Mouse (Mus musculus) stomach, embryonic 16.5 days (tissue): ENCODE results near the gene Naa20. TPM values are rescaled to one million over a fixed set of nuclear protein-coding genes. Genes with fewer than 3 reads are reported as not detected.
"Not testable (repeated sequence)": the region's sequence is repeated elsewhere in the genome, so short reads cannot be mapped to it uniquely, and the experiment has no call there.

ENCODE experiments used
- ATAC-seq: fragments of 200-750 bp; cut with Nextera tagmentation; 2 replicates; pipeline ENCODE4 v1.8.0; 2017; ENCODE audit warnings: moderate number of reproducible peaks, moderate TSS enrichment; ENCODE audit not compliant: insufficient read depth, low FRiP score
- H3K27ac ChIP-seq: fragments of 300-500 bp; sonication (generic); 2 replicates; pipeline ENCODE4 v1.5.1; 2014; ENCODE audit warnings: low read length
- H3K27me3 ChIP-seq: fragments of 300-500 bp; sonication (generic); 2 replicates; pipeline ENCODE4 v1.6.1; 2014; ENCODE audit warnings: low read length, control low read depth, mixed read lengths; ENCODE audit not compliant: control insufficient read depth, insufficient read depth
- H3K36me3 ChIP-seq: fragments of 300-500 bp; sonication (generic); 2 replicates; pipeline ENCODE4 v1.6.1; 2014; ENCODE audit warnings: low read length; ENCODE audit not compliant: control insufficient read depth, insufficient read depth
- H3K4me1 ChIP-seq: fragments of 300-500 bp; sonication (generic); 2 replicates; pipeline ENCODE4 v1.6.1; 2014; ENCODE audit warnings: low read length, control low read depth, mixed read lengths; ENCODE audit not compliant: control insufficient read depth, insufficient read depth
- H3K4me2 ChIP-seq: fragments of 300-500 bp; sonication (generic); 2 replicates; pipeline ENCODE4 v1.6.1; 2014; ENCODE audit warnings: low read depth, low read length, mixed read lengths
- H3K4me3 ChIP-seq: fragments of 300-500 bp; sonication (generic); replicated peaks from 2 replicates; pipeline ENCODE4 v1.5.1; 2014; ENCODE audit warnings: mild to moderate bottlenecking, low read length
- H3K9ac ChIP-seq: fragments of 300-500 bp; sonication (generic); 2 replicates; pipeline ENCODE4 v1.6.1; 2014; ENCODE audit warnings: low read length
- H3K9me3 ChIP-seq: fragments of 300-500 bp; sonication (generic); replicated peaks from 2 replicates; pipeline ENCODE4 v1.6.1; 2016; ENCODE audit warnings: low read length, control low read depth; ENCODE audit not compliant: control insufficient read depth
- WGBS: fragments of 180-500 bp; shearing (Covaris S2); extraction: QIAGEN DNeasy Blood & Tissue Kit; methylation state at CpG from one replicate; pipeline ENCODE4 v1.1.7; 2014; 5-methylcytosine and 5-hydroxymethylcytosine counted together
- polyA plus RNA-seq: library from polyadenylated mRNA; unstranded; fragments of >200 nt; fragmentation: Nextera tagmentation; extraction: Ambion mirVana; gene quantifications from 2 replicates; pipeline ENCODE4 v1.2.1, GENCODE M21; 2015

The Naa20 gene
- polyA plus RNA-seq, 1 experiment from 2014 or later, result 144 TPM

- no peak for ATAC-seq
- Histone ChIP-seq H3K36me3 (no peaks in the 10 kb centered on the region), H3K4me2 (no peak overlapping the region), H3K27ac (no peak overlapping the region), H3K4me1 (no peaks in the 10 kb centered on the region), H3K27me3 (no peaks in the 10 kb centered on the region), H3K9me3 (no peaks in the 10 kb centered on the region), H3K4me3 (no peak overlapping the region), H3K9ac (no peak overlapping the region)
- WGBS, result 50% methylated on average over 9 of the region's 9 CpGs
Observed at GRCm38 (mm10) chr2:145898106-145898505, 3.8 kb upstream of the Naa20 start.

- 71% methylated on average over 7 of the region's 8 CpGs for WGBS
- H3K4me1 ChIP-seq, result peaks cover 14% of the 10 kb centered on the region
- not testable (repeated sequence) for H3K27ac ChIP-seq, H3K4me3 ChIP-seq, H3K9me3 ChIP-seq, H3K9ac ChIP-seq, H3K36me3 ChIP-seq, H3K4me2 ChIP-seq, ATAC-seq, H3K27me3 ChIP-seq
Observed at GRCm38 (mm10) chr2:145900318-145900717, 1.6 kb upstream of the Naa20 start.

GRCm38 (mm10) chr2:145903061-145903901 lies 1.4 kb downstream of the Naa20 start:
- Histone ChIP-seq H3K27ac (peak overlapping the region; percentile 82), H3K4me2 (peak overlapping the region; percentile 89), H3K27me3 (no peaks in the 10 kb centered on the region), H3K4me3 (peak overlapping the region; percentile 71), H3K4me1 (peaks cover 19% of the 10 kb centered on the region), H3K9me3 (no peaks in the 10 kb centered on the region), H3K9ac (peak overlapping the region; percentile 86), H3K36me3 (no peaks in the 10 kb centered on the region)
- peak; percentile 95 for ATAC-seq
- under 1% methylated on average over 68 of the region's 68 CpGs for WGBS

GRCm38 (mm10) chr2:145903983-145904616 lies 2.2 kb downstream of the Naa20 start:
- Histone ChIP-seq H3K36me3 (no peaks in the 10 kb centered on the region), H3K9ac (peak overlapping the region; percentile 86), H3K4me1 (peaks cover 19% of the 10 kb centered on the region), H3K4me2 (peak overlapping the region; percentile 89), H3K9me3 (no peaks in the 10 kb centered on the region), H3K27me3 (no peaks in the 10 kb centered on the region), H3K4me3 (peak overlapping the region; percentile 71), H3K27ac (peak overlapping the region; percentile 82)
- no peak for ATAC-seq
- 27% methylated on average over 12 of the region's 12 CpGs for WGBS

- no peaks in the 10 kb centered on the region for H3K36me3 ChIP-seq
- H3K9me3 ChIP-seq, result no peaks in the 10 kb centered on the region
- no peak overlapping the region for H3K9ac ChIP-seq
- WGBS, result 65% methylated on average over 6 of the region's 6 CpGs
- no peak overlapping the region for H3K4me3 ChIP-seq
- peaks cover 19% of the 10 kb centered on the region for H3K4me1 ChIP-seq
- H3K27ac ChIP-seq, result peak overlapping the region; percentile 33; the same call in 1 of the 2 replicates
- no peaks in the 10 kb centered on the region for H3K27me3 ChIP-seq
- H3K4me2 ChIP-seq, result peak overlapping the region; percentile 89; the same call in 1 of the 2 replicates
- ATAC-seq, result no peak
Observed at GRCm38 (mm10) chr2:145905156-145905555, 3.3 kb downstream of the Naa20 start.

- not testable (repeated sequence) for H3K27me3 ChIP-seq, H3K9me3 ChIP-seq
- 43% methylated on average over 4 of the region's 4 CpGs for WGBS
Observed at GRCm38 (mm10) chr2:145905884-145906283, 4.0 kb downstream of the Naa20 start.

GRCm38 (mm10) chr2:145920941-145921650 lies 19.2 kb downstream of the Naa20 start:
- WGBS, result 78% methylated on average over 8 of the region's 8 CpGs
- no peak for ATAC-seq
- H3K4me3 ChIP-seq, result no peak overlapping the region
- no peak overlapping the region for H3K27ac ChIP-seq
- no peaks in the 10 kb centered on the region for H3K27me3 ChIP-seq
- H3K36me3 ChIP-seq, result peaks cover 21% of the 10 kb centered on the region
- no peak overlapping the region for H3K4me2 ChIP-seq
- H3K4me1 ChIP-seq, result no peaks in the 10 kb centered on the region
- no peaks in the 10 kb centered on the region for H3K9me3 ChIP-seq
- H3K9ac ChIP-seq, result no peak overlapping the region

More at GRCm38 (mm10) chr2:145905884-145906283, 4.0 kb downstream of the Naa20 start:
- H3K36me3 ChIP-seq, H3K4me2 ChIP-seq, ATAC-seq, H3K27ac ChIP-seq, H3K4me3 ChIP-seq, H3K9ac ChIP-seq: not testable (repeated sequence)
- H3K4me1 ChIP-seq, result peaks cover 19% of the 10 kb centered on the region

- peak within 1 kb of the TSS; percentile 92 for H3K4me2 ChIP-seq
- 0 out of 2 replicates have a peak, but pooled peaks cover 6% of the 10 kb centered on the region for H3K36me3 ChIP-seq
- ATAC-seq, result peak; percentile 96
- H3K9me3 ChIP-seq, result no peaks in the 10 kb centered on the region
- peaks cover 8% of the 10 kb centered on the region for H3K4me1 ChIP-seq
- no peak within 1 kb of the TSS for H3K27ac ChIP-seq
- no peaks in the 10 kb centered on the region for H3K27me3 ChIP-seq
- H3K4me3 ChIP-seq, result peak within 1 kb of the TSS; percentile 92
- H3K9ac ChIP-seq, result peak within 1 kb of the TSS; percentile 84
- under 1% methylated on average over 61 of the region's 61 CpGs for WGBS
Observed at GRCm38 (mm10) chr2:145934339-145935231, 32.7 kb downstream of the Naa20 start, which contains the start of the genes Cfap61 and Crnkl1. Cfap61 (plus strand) TSS chr2:145934784. Crnkl1 (minus strand) TSS chr2:145935014.
